Mouse (Mus musculus) liver, embryonic 13.5 days (tissue): Measurements from ENCODE around the gene Phpt1. TPM values are rescaled to one million over a fixed set of nuclear protein-coding genes. Genes with fewer than 3 reads are reported as not detected.

ENCODE experiments used
- ATAC-seq: fragments of 200-750 bp; cut with Nextera tagmentation; 2 replicates; pipeline ENCODE4 v1.8.0; 2017; ENCODE audit warnings: low read depth, mild to moderate bottlenecking, moderate number of reproducible peaks, moderate library complexity
- DNase-seq: peaks from one replicate; pipeline ENCODE4 v3.0.0; 2022
- H3K27ac ChIP-seq: fragments of 300-500 bp; sonication (generic); 2 replicates; pipeline ENCODE4 v1.5.1; 2015; ENCODE audit warnings: moderate library complexity, mild to moderate bottlenecking, inconsistent platforms
- H3K27me3 ChIP-seq: fragments of 300-500 bp; sonication (generic); 2 replicates; pipeline ENCODE4 v1.6.1; 2015; ENCODE audit warnings: mild to moderate bottlenecking, inconsistent platforms
- H3K36me3 ChIP-seq: fragments of 300-500 bp; sonication (generic); 2 replicates; pipeline ENCODE4 v1.6.1; 2015; ENCODE audit warnings: mild to moderate bottlenecking, inconsistent platforms
- H3K4me1 ChIP-seq: fragments of 300-500 bp; sonication (generic); replicated peaks from 2 replicates; pipeline ENCODE4 v1.6.1; 2015; ENCODE audit warnings: inconsistent platforms
- H3K4me2 ChIP-seq: fragments of 300-500 bp; sonication (generic); 2 replicates; pipeline ENCODE4 v1.6.1; 2015; ENCODE audit warnings: inconsistent platforms, mild to moderate bottlenecking, moderate library complexity
- H3K4me3 ChIP-seq: fragments of 300-500 bp; sonication (generic); replicated peaks from 2 replicates; pipeline ENCODE4 v1.5.1; 2015; ENCODE audit warnings: mild to moderate bottlenecking, inconsistent platforms
- H3K9ac ChIP-seq: fragments of 300-500 bp; sonication (generic); 2 replicates; pipeline ENCODE4 v1.6.1; 2015; ENCODE audit warnings: mild to moderate bottlenecking, inconsistent platforms
- H3K9me3 ChIP-seq: fragments of 300-500 bp; sonication (generic); replicated peaks from 2 replicates; pipeline ENCODE4 v1.6.1; 2016; ENCODE audit warnings: inconsistent platforms
- WGBS: fragments of 180-500 bp; shearing (Covaris S2); methylation state at CpG from one replicate; pipeline ENCODE4 v1.1.7; 2015; ENCODE audit not compliant: insufficient replicate concordance; 5-methylcytosine and 5-hydroxymethylcytosine counted together
- polyA plus RNA-seq: library from polyadenylated mRNA; unstranded; fragments of >200 nt; fragmentation: Nextera tagmentation; extraction: Ambion mirVana; gene quantifications from 2 replicates; pipeline ENCODE4 v1.2.1, GENCODE M21; 2015

The Phpt1 gene
- polyA plus RNA-seq, 1 experiment from 2014 or later: 50.2 TPM

- no peak overlapping the region for H3K27ac ChIP-seq
- peaks cover 95% of the 10 kb centered on the region for H3K36me3 ChIP-seq
- H3K27me3 ChIP-seq: no peaks in the 10 kb centered on the region
- 80% methylated on average over 1 of the region's 1 CpGs for WGBS
- H3K9ac ChIP-seq: no peak overlapping the region
- H3K4me3 ChIP-seq: no peak overlapping the region
- ATAC-seq (no peak), DNase-seq (no peak)
- H3K4me2 ChIP-seq: no peak overlapping the region
- H3K9me3 ChIP-seq: no peaks in the 10 kb centered on the region
- peaks cover 16% of the 10 kb centered on the region for H3K4me1 ChIP-seq
Measured at GRCm38 (mm10) chr2:25598749-25599148, 23.7 kb upstream of the Phpt1 start.

GRCm38 (mm10) chr2:25596765-25597510 lies 21.9 kb upstream of the Phpt1 start:
- no peaks in the 10 kb centered on the region for H3K27me3 ChIP-seq
- H3K4me3 ChIP-seq: no peak overlapping the region
- no peak overlapping the region for H3K4me2 ChIP-seq
- no peak for ATAC-seq
- no peak overlapping the region for H3K27ac ChIP-seq
- DNase-seq: no peak
- peaks cover 95% of the 10 kb centered on the region for H3K36me3 ChIP-seq
- H3K9me3 ChIP-seq: no peaks in the 10 kb centered on the region
- WGBS: 88% methylated on average over 5 of the region's 5 CpGs
- H3K9ac ChIP-seq: no peak overlapping the region
- H3K4me1 ChIP-seq: peaks cover 16% of the 10 kb centered on the region

- H3K27ac ChIP-seq: no peak overlapping the region
- no peaks in the 10 kb centered on the region for H3K4me1 ChIP-seq
- H3K27me3 ChIP-seq: no peaks in the 10 kb centered on the region
- H3K9ac ChIP-seq: no peak overlapping the region
- no peak overlapping the region for H3K4me2 ChIP-seq
- no peaks in the 10 kb centered on the region for H3K9me3 ChIP-seq
- H3K36me3 ChIP-seq: peaks cover 88% of the 10 kb centered on the region
- ATAC-seq (peak; percentile 41; the same call in 1 of the 2 replicates), DNase-seq (no peak)
- no peak overlapping the region for H3K4me3 ChIP-seq
- WGBS: 69% methylated on average over 2 of the region's 2 CpGs
Measured at GRCm38 (mm10) chr2:25591863-25592262, 16.8 kb upstream of the Phpt1 start.

GRCm38 (mm10) chr2:25588227-25588907 lies 13.3 kb upstream of the Phpt1 start:
- Histone ChIP-seq H3K4me2 (no peak overlapping the region), H3K9ac (no peak overlapping the region), H3K9me3 (no peaks in the 10 kb centered on the region), H3K4me1 (0 out of 2 replicates have a peak, but pooled peaks cover 4% of the 10 kb centered on the region), H3K27me3 (no peaks in the 10 kb centered on the region), H3K36me3 (peaks cover 93% of the 10 kb centered on the region), H3K4me3 (no peak overlapping the region), H3K27ac (peak overlapping the region; percentile 37; the same call in 1 of the 2 replicates)
- ATAC-seq: no peak
- WGBS: 73% methylated on average over 8 of the region's 8 CpGs
- no peak for DNase-seq

- 82% methylated on average over 8 of the region's 8 CpGs for WGBS
- H3K4me3 ChIP-seq: no peak overlapping the region
- H3K4me1 ChIP-seq: peaks cover 15% of the 10 kb centered on the region
- no peak overlapping the region for H3K4me2 ChIP-seq
- H3K9ac ChIP-seq: no peak overlapping the region
- ATAC-seq (no peak), DNase-seq (no peak)
- peaks cover 89% of the 10 kb centered on the region for H3K36me3 ChIP-seq
- no peak overlapping the region for H3K27ac ChIP-seq
- no peaks in the 10 kb centered on the region for H3K9me3 ChIP-seq
- no peaks in the 10 kb centered on the region for H3K27me3 ChIP-seq
Measured at GRCm38 (mm10) chr2:25587290-25587689, 12.3 kb upstream of the Phpt1 start.

GRCm38 (mm10) chr2:25585601-25586000 lies 10.6 kb upstream of the Phpt1 start:
- Histone ChIP-seq H3K27me3 (peaks cover 9% of the 10 kb centered on the region), H3K9me3 (no peaks in the 10 kb centered on the region), H3K4me3 (no peak overlapping the region), H3K36me3 (peaks cover 72% of the 10 kb centered on the region), H3K4me1 (peaks cover 31% of the 10 kb centered on the region), H3K4me2 (no peak overlapping the region), H3K9ac (no peak overlapping the region), H3K27ac (no peak overlapping the region)
- 69% methylated on average over 3 of the region's 3 CpGs for WGBS
- DNase-seq (no peak), ATAC-seq (no peak)

GRCm38 (mm10) chr2:25584856-25585255 lies 9.8 kb upstream of the Phpt1 start:
- Histone ChIP-seq H3K27me3 (peaks cover 16% of the 10 kb centered on the region), H3K4me2 (no peak overlapping the region), H3K9me3 (no peaks in the 10 kb centered on the region), H3K36me3 (peaks cover 65% of the 10 kb centered on the region), H3K27ac (no peak overlapping the region), H3K4me1 (peaks cover 37% of the 10 kb centered on the region), H3K4me3 (no peak overlapping the region), H3K9ac (no peak overlapping the region)
- 89% methylated on average over 4 of the region's 4 CpGs for WGBS
- DNase-seq (no peak), ATAC-seq (no peak)

GRCm38 (mm10) chr2:25584152-25584551 lies 9.1 kb upstream of the Phpt1 start:
- Histone ChIP-seq H3K9me3 (no peaks in the 10 kb centered on the region), H3K4me2 (no peak overlapping the region), H3K9ac (no peak overlapping the region), H3K27me3 (peaks cover 23% of the 10 kb centered on the region), H3K27ac (no peak overlapping the region), H3K4me3 (no peak overlapping the region), H3K36me3 (peaks cover 62% of the 10 kb centered on the region), H3K4me1 (peaks cover 44% of the 10 kb centered on the region)
- no peak for ATAC-seq
- WGBS: 71% methylated on average over 3 of the region's 3 CpGs
- no peak for DNase-seq

GRCm38 (mm10) chr2:25583571-25583970 lies 8.5 kb upstream of the Phpt1 start:
- peaks cover 50% of the 10 kb centered on the region for H3K4me1 ChIP-seq
- DNase-seq: no peak

GRCm38 (mm10) chr2:25583120-25583481 lies 8.1 kb upstream of the Phpt1 start:
- no peak for DNase-seq
- no peak for ATAC-seq
- no peak overlapping the region for H3K27ac ChIP-seq
- peaks cover 55% of the 10 kb centered on the region for H3K4me1 ChIP-seq
- peaks cover 34% of the 10 kb centered on the region for H3K27me3 ChIP-seq
- no peak overlapping the region for H3K4me2 ChIP-seq
- peaks cover 54% of the 10 kb centered on the region for H3K36me3 ChIP-seq
- no peak overlapping the region for H3K4me3 ChIP-seq
- no peak overlapping the region for H3K9ac ChIP-seq
- H3K9me3 ChIP-seq: no peaks in the 10 kb centered on the region
- WGBS: 75% methylated on average over 6 of the region's 6 CpGs

More at GRCm38 (mm10) chr2:25583571-25583970, 8.5 kb upstream of the Phpt1 start:
- H3K27ac ChIP-seq: no peak overlapping the region
- no peak overlapping the region for H3K4me3 ChIP-seq
- 58% methylated on average over 4 of the region's 4 CpGs for WGBS
- H3K9ac ChIP-seq: no peak overlapping the region
- no peaks in the 10 kb centered on the region for H3K9me3 ChIP-seq
- H3K27me3 ChIP-seq: peaks cover 29% of the 10 kb centered on the region
- H3K36me3 ChIP-seq: peaks cover 59% of the 10 kb centered on the region
- H3K4me2 ChIP-seq: no peak overlapping the region
- no peak for ATAC-seq

GRCm38 (mm10) chr2:25582466-25583119 lies 7.6 kb upstream of the Phpt1 start:
- DNase-seq: no peak
- H3K9me3 ChIP-seq: no peaks in the 10 kb centered on the region
- peaks cover 60% of the 10 kb centered on the region for H3K4me1 ChIP-seq
- no peak overlapping the region for H3K27ac ChIP-seq
- no peak overlapping the region for H3K9ac ChIP-seq
- H3K27me3 ChIP-seq: peaks cover 39% of the 10 kb centered on the region
- H3K4me3 ChIP-seq: no peak overlapping the region
- H3K36me3 ChIP-seq: peaks cover 49% of the 10 kb centered on the region
- no peak overlapping the region for H3K4me2 ChIP-seq
- WGBS: 43% methylated on average over 12 of the region's 12 CpGs
- no peak for ATAC-seq
